Mouse (Mus musculus) heart, embryonic 12.5 days (tissue): ENCODE measurements around the gene Got1. TPM values are rescaled to one million over a fixed set of nuclear protein-coding genes. Genes with fewer than 3 reads are reported as not detected.

ENCODE experiments used
- ATAC-seq: fragments of 200-750 bp; cut with Nextera tagmentation; 2 replicates; pipeline ENCODE4 v1.8.0; 2017; ENCODE audit warnings: moderate TSS enrichment, moderate library complexity; ENCODE audit not compliant: insufficient number of reproducible peaks, low FRiP score
- H3K27ac ChIP-seq: fragments of 300-500 bp; sonication (generic); 2 replicates; pipeline ENCODE4 v1.5.1; 2016; ENCODE audit warnings: mild to moderate bottlenecking, moderate library complexity; ENCODE audit not compliant: poor library complexity, severe bottlenecking
- H3K27me3 ChIP-seq: fragments of 300-500 bp; sonication (generic); replicated peaks from 2 replicates; pipeline ENCODE4 v1.6.1; 2016; ENCODE audit warnings: mild to moderate bottlenecking, moderate library complexity
- H3K36me3 ChIP-seq: fragments of 300-500 bp; sonication (generic); 2 replicates; pipeline ENCODE4 v1.6.1; 2016; ENCODE audit warnings: mild to moderate bottlenecking, moderate library complexity
- H3K4me1 ChIP-seq: fragments of 300-500 bp; sonication (generic); replicated peaks from 2 replicates; pipeline ENCODE4 v1.6.1; 2016; ENCODE audit warnings: mild to moderate bottlenecking
- H3K4me2 ChIP-seq: fragments of 300-500 bp; sonication (generic); 2 replicates; pipeline ENCODE4 v1.6.1; 2016; ENCODE audit warnings: mild to moderate bottlenecking, moderate library complexity
- H3K4me3 ChIP-seq: fragments of 300-500 bp; sonication (generic); 2 replicates; pipeline ENCODE4 v1.5.1; 2016; ENCODE audit warnings: mild to moderate bottlenecking
- H3K9ac ChIP-seq: fragments of 300-500 bp; sonication (generic); 2 replicates; pipeline ENCODE4 v1.6.1; 2016; ENCODE audit warnings: mild to moderate bottlenecking, moderate library complexity
- H3K9me3 ChIP-seq: fragments of 300-500 bp; sonication (generic); replicated peaks from 2 replicates; pipeline ENCODE4 v1.6.1; 2016; ENCODE audit warnings: mild to moderate bottlenecking, moderate library complexity
- WGBS: fragments of 180-500 bp; shearing (Covaris S2); methylation state at CpG from one replicate; pipeline ENCODE4 v1.1.7; 2016; 5-methylcytosine and 5-hydroxymethylcytosine counted together
- polyA plus RNA-seq: library from polyadenylated mRNA; unstranded; fragments of >200 nt; fragmentation: Nextera tagmentation; extraction: Ambion mirVana; gene quantifications from 2 replicates; pipeline ENCODE4 v1.2.1, GENCODE M21; 2016

The Got1 gene
- polyA plus RNA-seq, 1 experiment from 2014 or later = 181 TPM

DNA sequence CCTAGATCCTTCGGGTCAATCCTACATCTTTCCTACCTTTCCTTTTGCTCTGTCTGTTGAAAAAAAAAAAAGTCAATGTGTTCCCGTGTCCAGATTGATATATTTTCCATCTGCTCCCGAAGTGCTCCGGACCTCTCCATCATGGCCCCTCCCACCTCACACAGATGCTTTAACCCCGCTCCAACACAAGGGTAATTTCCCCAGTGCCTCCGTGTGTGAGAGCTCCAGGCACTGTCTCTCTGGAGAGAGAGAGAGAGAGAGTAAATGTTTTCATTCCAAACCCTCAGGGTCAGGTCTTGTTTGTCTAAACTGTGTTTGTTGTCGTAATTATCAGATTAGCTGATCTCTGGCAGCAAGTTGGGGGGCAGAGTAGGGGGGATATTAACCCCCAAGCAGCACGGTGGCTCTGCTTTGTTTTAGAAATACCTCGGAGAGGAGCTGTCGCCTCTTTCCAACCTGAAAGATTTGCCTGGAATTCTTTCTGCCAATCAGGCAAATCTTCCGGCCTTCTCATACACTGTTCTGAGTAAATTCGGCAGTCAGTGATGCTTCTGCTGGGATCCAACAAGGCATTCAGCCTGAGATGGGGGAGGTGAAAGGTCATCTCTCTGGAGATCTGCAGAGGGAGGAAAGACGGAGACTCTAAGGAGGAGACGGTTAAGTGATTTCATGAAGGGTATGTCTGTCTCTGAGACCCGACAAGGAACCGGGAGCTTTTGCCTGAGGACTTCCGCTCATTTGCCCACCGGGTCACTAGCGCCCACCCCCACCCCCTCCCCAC, 22.1 kb upstream of the Got1 start:
- Histone ChIP-seq H3K36me3 (no peaks in the 10 kb centered on the region), H3K27me3 (peaks cover 54% of the 10 kb centered on the region), H3K4me2 (peak overlapping the region; percentile 44), H3K9me3 (no peaks in the 10 kb centered on the region), H3K27ac (no peak overlapping the region), H3K9ac (no peak overlapping the region), H3K4me1 (no peaks in the 10 kb centered on the region), H3K4me3 (no peak overlapping the region)
- no peak for ATAC-seq
- WGBS = 13% methylated on average over 19 of the region's 19 CpGs

DNA sequence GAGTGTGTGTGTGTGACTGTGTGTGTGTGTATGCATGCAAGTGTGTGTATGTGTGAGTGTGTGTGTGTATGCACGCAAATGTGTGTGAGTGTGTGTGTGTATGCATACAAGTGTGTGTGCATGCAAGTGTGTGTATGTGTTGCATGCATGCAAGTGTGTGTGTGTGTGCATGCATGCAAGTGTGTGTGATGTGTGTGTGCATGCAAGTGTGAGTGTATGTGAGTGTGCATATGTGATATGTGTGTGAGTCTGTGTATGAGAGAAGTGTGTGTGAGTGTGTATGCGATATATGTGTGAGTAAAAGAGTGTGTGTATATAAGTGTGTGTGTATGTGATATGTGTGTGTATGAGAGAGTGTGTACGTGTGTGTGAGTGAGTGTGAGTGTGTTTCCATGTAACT, 11.0 kb upstream of the Got1 start:
- WGBS = 85% methylated on average over 3 of the region's 3 CpGs
- H3K9ac ChIP-seq = no peak overlapping the region
- no peak overlapping the region for H3K4me3 ChIP-seq
- no peak overlapping the region for H3K27ac ChIP-seq
- no peaks in the 10 kb centered on the region for H3K9me3 ChIP-seq
- no peak for ATAC-seq
- no peaks in the 10 kb centered on the region for H3K4me1 ChIP-seq
- H3K27me3 ChIP-seq = peaks cover 23% of the 10 kb centered on the region
- no peak overlapping the region for H3K4me2 ChIP-seq
- H3K36me3 ChIP-seq = no peaks in the 10 kb centered on the region

DNA sequence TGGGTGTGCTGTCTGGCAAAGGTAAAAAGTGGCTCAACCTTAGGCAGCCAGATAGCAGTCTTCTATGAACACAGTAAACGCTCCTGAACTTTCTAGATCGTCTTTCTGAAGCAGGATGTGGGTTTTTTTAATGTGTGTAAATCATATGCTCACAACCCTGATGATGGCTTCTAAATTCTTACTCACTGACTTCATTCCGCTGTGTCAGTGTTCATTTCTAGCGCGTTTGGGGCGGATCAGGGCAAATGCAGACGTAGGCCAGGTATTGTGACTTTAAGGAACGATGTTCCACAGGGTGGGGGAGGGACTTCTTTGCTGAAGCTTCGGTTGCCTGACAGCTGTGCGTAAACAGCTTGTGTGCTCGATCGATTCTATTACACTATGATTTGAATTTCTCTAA, 6.5 kb upstream of the Got1 start:
- no peaks in the 10 kb centered on the region for H3K36me3 ChIP-seq
- no peak overlapping the region for H3K4me3 ChIP-seq
- WGBS = 42% methylated on average over 12 of the region's 12 CpGs
- H3K4me1 ChIP-seq = no peaks in the 10 kb centered on the region
- no peaks in the 10 kb centered on the region for H3K9me3 ChIP-seq
- ATAC-seq = no peak
- H3K9ac ChIP-seq = no peak overlapping the region
- H3K27me3 ChIP-seq = 0 out of 2 replicates have a peak, but pooled peaks cover 6% of the 10 kb centered on the region
- no peak overlapping the region for H3K27ac ChIP-seq
- no peak overlapping the region for H3K4me2 ChIP-seq

DNA sequence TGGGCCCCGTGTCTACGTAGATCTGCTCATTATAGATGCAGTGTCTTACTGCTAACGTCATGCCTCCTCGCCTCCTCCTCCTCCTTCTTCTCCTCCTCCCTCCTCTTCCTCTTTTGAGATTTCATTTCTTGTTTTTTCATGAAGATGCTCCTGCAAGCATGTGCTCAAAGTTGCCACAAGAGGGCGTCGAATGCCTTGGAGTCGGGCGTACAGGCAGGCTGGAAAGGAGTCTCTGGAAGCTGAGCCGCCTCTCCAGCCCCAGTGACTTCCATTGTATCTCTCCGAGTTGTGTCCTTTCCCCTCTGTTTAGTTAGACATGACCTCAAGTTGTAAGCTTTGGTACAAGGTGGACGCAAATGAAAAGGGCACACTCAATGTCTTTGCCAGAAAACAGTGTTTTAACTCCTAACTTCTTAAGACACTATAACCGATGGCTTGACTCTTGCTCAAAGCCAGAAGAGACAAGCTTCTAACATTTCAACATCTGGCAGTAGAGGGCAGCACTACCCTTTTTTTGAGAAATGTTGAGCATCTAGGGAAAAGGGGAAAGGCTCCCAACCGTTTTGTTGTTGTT, 5.9 kb upstream of the Got1 start:
- H3K9me3 ChIP-seq = no peaks in the 10 kb centered on the region
- H3K4me2 ChIP-seq = peak overlapping the region; percentile 58
- peak overlapping the region; percentile 21; the same call in 1 of the 2 replicates for H3K4me3 ChIP-seq
- no peak overlapping the region for H3K27ac ChIP-seq
- 0 out of 2 replicates have a peak, but pooled peaks cover 2% of the 10 kb centered on the region for H3K4me1 ChIP-seq
- 2% methylated on average over 13 of the region's 13 CpGs for WGBS
- H3K36me3 ChIP-seq = no peaks in the 10 kb centered on the region
- H3K27me3 ChIP-seq = 0 out of 2 replicates have a peak, but pooled peaks cover 5% of the 10 kb centered on the region
- ATAC-seq = peak; percentile 73; the same call in 1 of the 2 replicates
- no peak overlapping the region for H3K9ac ChIP-seq

DNA sequence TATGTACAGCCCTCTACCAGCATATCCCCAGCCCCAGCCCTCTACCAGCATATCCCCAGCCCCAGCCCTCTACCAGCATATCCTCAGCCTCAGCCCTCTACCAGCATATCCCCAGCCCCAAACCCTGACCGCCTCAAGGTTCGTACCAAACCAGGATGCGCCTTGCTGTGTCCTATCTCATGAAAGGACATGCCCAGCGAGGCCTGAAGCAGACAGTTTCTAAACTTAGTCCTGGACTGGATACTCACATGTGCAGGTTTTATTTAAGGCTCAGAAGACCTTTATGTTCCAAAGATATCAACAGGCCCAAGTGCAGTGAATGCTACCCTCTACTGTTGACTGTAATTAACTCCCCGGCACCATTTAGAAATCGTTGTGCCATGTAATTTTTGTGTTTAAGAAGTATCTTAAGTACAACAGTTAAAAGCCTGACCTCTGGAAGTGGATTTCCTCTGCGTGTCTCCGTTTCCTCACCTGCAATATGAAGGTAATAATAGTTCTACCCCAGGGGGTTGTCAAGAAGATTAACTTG, 3.7 kb upstream of the Got1 start:
- H3K9me3 ChIP-seq = no peaks in the 10 kb centered on the region
- ATAC-seq = no peak
- H3K9ac ChIP-seq = no peak overlapping the region
- H3K27ac ChIP-seq = no peak overlapping the region
- 0 out of 2 replicates have a peak, but pooled peaks cover 9% of the 10 kb centered on the region for H3K4me1 ChIP-seq
- H3K27me3 ChIP-seq = 0 out of 2 replicates have a peak, but pooled peaks cover 4% of the 10 kb centered on the region
- H3K36me3 ChIP-seq = no peaks in the 10 kb centered on the region
- WGBS = 76% methylated on average over 8 of the region's 8 CpGs
- H3K4me3 ChIP-seq = no peak overlapping the region
- H3K4me2 ChIP-seq = no peak overlapping the region

DNA sequence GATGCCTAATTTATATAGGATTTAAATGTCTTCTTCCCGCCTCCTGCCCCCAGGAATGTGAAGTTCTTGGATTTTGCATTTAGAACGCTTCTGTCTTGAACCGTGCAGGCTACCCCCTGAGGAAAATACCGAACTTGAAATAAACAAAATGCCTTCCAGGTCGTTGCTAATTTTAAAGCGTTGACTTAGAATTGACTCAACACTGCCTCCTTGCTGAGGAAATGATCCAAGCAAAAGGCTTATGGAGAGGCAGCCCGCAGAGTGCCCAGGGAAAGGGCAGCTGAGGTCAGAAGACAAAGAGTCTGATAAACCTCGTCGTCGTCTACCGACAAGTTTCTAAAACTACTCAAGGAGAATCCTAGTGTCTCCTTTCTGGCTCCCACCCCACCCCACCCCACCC, 2.7 kb upstream of the Got1 start:
- Histone ChIP-seq H3K4me1 (peaks cover 18% of the 10 kb centered on the region), H3K9me3 (no peaks in the 10 kb centered on the region), H3K4me3 (no peak overlapping the region), H3K27me3 (0 out of 2 replicates have a peak, but pooled peaks cover 4% of the 10 kb centered on the region), H3K36me3 (no peaks in the 10 kb centered on the region), H3K9ac (no peak overlapping the region), H3K4me2 (no peak overlapping the region), H3K27ac (no peak overlapping the region)
- ATAC-seq = no peak
- WGBS = 12% methylated on average over 11 of the region's 11 CpGs

DNA sequence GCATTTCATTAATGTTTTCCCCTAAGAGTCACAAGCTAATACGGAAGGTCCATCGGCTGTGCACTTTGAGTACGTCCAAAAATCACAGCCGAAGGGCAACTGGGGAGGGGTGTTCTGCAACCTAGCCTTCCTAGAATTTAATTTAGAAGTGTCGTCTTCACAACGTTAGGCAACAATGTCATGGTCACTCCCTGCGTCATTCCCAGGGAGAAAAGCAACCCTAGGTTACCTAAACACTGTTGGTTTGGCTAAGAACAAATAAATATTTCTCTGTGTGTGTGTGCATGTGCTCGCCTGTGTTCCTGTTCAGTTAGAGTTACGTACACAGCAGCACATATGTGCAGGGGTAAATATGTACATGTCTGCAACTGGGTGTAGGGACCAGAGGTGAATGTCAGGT, 1.6 kb upstream of the Got1 start:
- 88% methylated on average over 9 of the region's 9 CpGs for WGBS
- no peaks in the 10 kb centered on the region for H3K9me3 ChIP-seq
- H3K36me3 ChIP-seq = no peaks in the 10 kb centered on the region
- no peak overlapping the region for H3K4me3 ChIP-seq
- no peak overlapping the region for H3K4me2 ChIP-seq
- peaks cover 29% of the 10 kb centered on the region for H3K4me1 ChIP-seq
- no peak overlapping the region for H3K9ac ChIP-seq
- H3K27me3 ChIP-seq = no peaks in the 10 kb centered on the region
- no peak overlapping the region for H3K27ac ChIP-seq
- no peak for ATAC-seq

DNA sequence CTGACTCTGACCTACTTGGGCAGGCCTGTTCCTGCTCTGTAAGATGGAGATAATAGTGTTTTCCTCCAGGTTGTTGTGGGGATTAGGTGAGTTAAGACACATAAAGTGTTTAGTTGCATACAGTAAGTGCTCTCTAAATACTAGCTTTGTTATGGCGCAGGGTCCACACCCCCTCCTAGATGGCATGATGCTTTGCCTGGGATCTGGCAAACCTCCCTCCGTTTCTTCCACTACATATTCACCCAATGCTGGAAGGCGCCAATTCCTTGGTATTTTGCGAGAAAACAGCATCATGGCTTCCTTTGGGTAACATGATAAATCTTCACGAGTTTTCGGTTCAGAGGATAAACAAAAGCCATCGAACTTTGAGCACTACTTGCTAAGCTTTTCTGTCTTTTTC, 1.2 kb upstream of the Got1 start:
- no peak for ATAC-seq
- no peaks in the 10 kb centered on the region for H3K9me3 ChIP-seq
- H3K4me2 ChIP-seq = peak overlapping the region; percentile 78
- H3K36me3 ChIP-seq = no peaks in the 10 kb centered on the region
- peaks cover 33% of the 10 kb centered on the region for H3K4me1 ChIP-seq
- no peak overlapping the region for H3K9ac ChIP-seq
- peak overlapping the region; percentile 68; the same call in 1 of the 2 replicates for H3K4me3 ChIP-seq
- WGBS = 88% methylated on average over 7 of the region's 7 CpGs
- no peaks in the 10 kb centered on the region for H3K27me3 ChIP-seq
- H3K27ac ChIP-seq = peak overlapping the region; percentile 83

DNA sequence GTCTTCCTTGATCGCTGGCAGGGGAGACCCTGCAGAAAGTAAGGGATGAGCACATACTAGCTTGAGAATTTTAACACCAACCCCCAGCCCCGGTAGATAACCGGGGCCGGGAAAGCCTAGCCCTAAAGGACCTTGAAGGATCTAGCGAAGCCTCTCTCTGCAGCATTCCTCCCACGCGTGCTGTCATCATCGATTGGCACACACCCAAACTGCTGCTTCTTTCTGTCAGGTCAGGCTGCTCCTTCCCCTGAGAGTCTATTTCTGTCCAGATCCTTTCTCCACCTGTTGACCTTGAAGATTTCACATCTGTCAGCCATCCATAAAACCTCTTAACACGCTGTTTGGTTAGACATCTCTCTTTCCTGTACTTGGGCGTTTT, 688 bp upstream of the Got1 start:
- 9% methylated on average over 10 of the region's 10 CpGs for WGBS
- H3K27me3 ChIP-seq = no peaks in the 10 kb centered on the region
- H3K4me3 ChIP-seq = peak overlapping the region; percentile 68
- H3K9ac ChIP-seq = peak overlapping the region; percentile 81
- no peaks in the 10 kb centered on the region for H3K36me3 ChIP-seq
- H3K4me2 ChIP-seq = peak overlapping the region; percentile 78
- peaks cover 38% of the 10 kb centered on the region for H3K4me1 ChIP-seq
- H3K9me3 ChIP-seq = no peaks in the 10 kb centered on the region
- H3K27ac ChIP-seq = peak overlapping the region; percentile 83
- peak; percentile 12; the same call in 1 of the 2 replicates for ATAC-seq

DNA sequence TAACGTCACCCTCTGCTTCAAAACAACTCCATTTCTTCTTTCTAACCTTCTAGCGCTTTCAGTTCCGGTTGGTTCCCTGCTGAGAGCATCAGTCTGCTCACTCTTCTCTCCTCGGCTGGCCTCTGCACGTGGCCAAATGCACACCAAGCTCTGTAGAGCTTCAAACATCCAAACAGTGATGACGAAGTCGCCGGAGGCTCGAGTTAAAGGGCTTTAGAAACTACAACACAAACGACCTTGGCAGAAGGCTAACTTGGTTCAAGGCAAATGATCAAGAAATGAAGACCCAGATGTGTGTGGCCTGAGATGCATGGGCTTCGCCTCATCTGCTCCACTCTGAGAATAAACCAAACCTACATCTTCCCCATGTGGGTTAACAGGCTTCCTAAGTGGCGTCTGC, 854 bp downstream of the Got1 start:
- no peaks in the 10 kb centered on the region for H3K36me3 ChIP-seq
- 7% methylated on average over 12 of the region's 12 CpGs for WGBS
- H3K9ac ChIP-seq = peak overlapping the region; percentile 76
- ATAC-seq = no peak
- H3K4me3 ChIP-seq = peak overlapping the region; percentile 68
- peak overlapping the region; percentile 71 for H3K27ac ChIP-seq
- no peaks in the 10 kb centered on the region for H3K9me3 ChIP-seq
- H3K27me3 ChIP-seq = no peaks in the 10 kb centered on the region
- H3K4me2 ChIP-seq = peak overlapping the region; percentile 78
- peaks cover 49% of the 10 kb centered on the region for H3K4me1 ChIP-seq

DNA sequence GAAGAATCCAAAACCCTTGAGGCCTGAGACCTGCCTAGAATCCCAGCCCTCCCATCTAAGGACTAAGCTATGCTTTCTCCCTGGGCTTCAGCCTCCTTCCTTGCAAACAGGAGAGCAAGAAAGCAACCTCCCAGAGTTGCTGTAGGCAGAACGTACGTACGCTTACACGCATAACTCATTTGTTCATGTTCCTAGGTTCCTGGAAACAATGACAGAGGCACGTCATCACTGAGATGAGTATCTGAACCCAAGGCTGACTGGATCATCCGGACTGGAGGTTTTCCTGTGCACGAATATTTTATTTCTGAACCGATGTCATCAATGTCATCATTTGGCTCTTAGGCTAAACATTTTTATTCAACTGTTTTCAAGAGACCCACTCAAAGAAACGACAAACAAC, 2.4 kb downstream of the Got1 start:
- no peaks in the 10 kb centered on the region for H3K27me3 ChIP-seq
- no peak overlapping the region; the same call in 1 of the 2 replicates for H3K9ac ChIP-seq
- WGBS = 75% methylated on average over 9 of the region's 9 CpGs
- H3K4me1 ChIP-seq = peaks cover 49% of the 10 kb centered on the region
- H3K9me3 ChIP-seq = no peaks in the 10 kb centered on the region
- H3K36me3 ChIP-seq = no peaks in the 10 kb centered on the region
- no peak overlapping the region for H3K27ac ChIP-seq
- peak overlapping the region; percentile 78 for H3K4me2 ChIP-seq
- H3K4me3 ChIP-seq = 0 out of 2 replicates have a peak overlapping the region, but pooled peaks have one; percentile 16
- ATAC-seq = no peak
